Mouse (Mus musculus): ENCODE results near the gene Ssbp3.

DNA sequence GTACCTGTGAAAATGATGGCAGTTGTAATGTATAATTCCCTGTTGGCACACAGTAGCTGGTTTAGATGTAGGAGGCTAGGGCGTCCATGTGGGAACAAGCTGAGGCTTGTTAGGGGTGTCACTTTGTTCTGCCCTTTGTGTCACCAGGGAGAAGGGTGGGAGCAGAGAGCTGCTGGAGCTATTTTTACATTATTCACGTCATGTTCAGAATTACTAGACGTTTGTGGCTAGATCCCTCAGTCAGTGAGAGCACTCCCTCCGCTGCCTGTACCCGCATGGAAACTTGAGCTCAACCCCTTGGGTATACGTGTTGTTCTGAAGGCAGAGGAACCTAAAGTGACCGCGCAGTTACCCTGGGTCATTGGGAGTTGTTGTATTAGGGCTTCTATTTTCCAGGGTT is 58.4 kb downstream of the Ssbp3 start:
- TF ChIP-seq CTCF (IDR thresholded peaks at IDR 0.05; ENCODE audit: low read depth), result no peak
- no peak for TF ChIP-seq EP300 (IDR thresholded peaks at IDR 0.05; ENCODE audit: low read depth)
